Mouse (Mus musculus): ENCODE measurements around the gene Gm15319.
"Not testable (repeated sequence)": the region's sequence is repeated elsewhere in the genome, so short reads cannot be mapped to it uniquely, and the experiment has no call there.

Gene Gm15319

GRCm38 (mm10) chr8:20297939-20298505 is 65.0 kb downstream of the Gm15319 start:
- DNase-seq (ENCODE audit: low read depth), result not testable (repeated sequence)

- not testable (repeated sequence) for DNase-seq (ENCODE audit: low read depth)
Observed at GRCm38 (mm10) chr8:20296803-20297702, 66.0 kb downstream of the Gm15319 start.

GRCm38 (mm10) chr8:20295881-20296280 is 67.1 kb downstream of the Gm15319 start:
- DNase-seq (ENCODE audit: low read depth), result not testable (repeated sequence)

- not testable (repeated sequence) for DNase-seq (ENCODE audit: low read depth)
Observed at GRCm38 (mm10) chr8:20294826-20295225, 68.2 kb downstream of the Gm15319 start.

GRCm38 (mm10) chr8:20293966-20294365 is 69.0 kb downstream of the Gm15319 start:
- not testable (repeated sequence) for DNase-seq (ENCODE audit: low read depth)

- not testable (repeated sequence) for DNase-seq (ENCODE audit: low read depth)
Observed at GRCm38 (mm10) chr8:20290015-20290414, 73.0 kb downstream of the Gm15319 start.

- DNase-seq (ENCODE audit: low read depth), result not testable (repeated sequence)
Observed at GRCm38 (mm10) chr8:20288878-20289277, 74.1 kb downstream of the Gm15319 start.

- not testable (repeated sequence) for DNase-seq (ENCODE audit: low read depth)
Observed at GRCm38 (mm10) chr8:20287706-20288105, 75.3 kb downstream of the Gm15319 start.
